Mouse (Mus musculus) gastrocnemius, postnatal 36 days (tissue): ENCODE measurements around the gene Sorcs2. TPM values are rescaled to one million over a fixed set of nuclear protein-coding genes. Genes with fewer than 3 reads are reported as not detected.
"Not testable (repeated sequence)": the region's sequence is repeated elsewhere in the genome, so short reads cannot be mapped to it uniquely, and the experiment has no call there.

ENCODE experiments used
- DNase-seq, 2 experiments: peaks; one replicate each; pipeline ENCODE4 v3.0.0; 2022
- intact Hi-C: fragments of 180-260 bp; cut with DNase I; formaldehyde crosslinking; loops from one replicate; pipeline ENCODE4 v1.15.1; 2025
- total RNA-seq, 2 experiments: library from RNA; stranded (reverse); gene quantifications; 2 replicates each; pipeline ENCODE4 v1.2.3; 2021

Sorcs2 gene
- total RNA-seq, 2 experiments from 2014 or later: 3.4 to 3.5 TPM

DNA sequence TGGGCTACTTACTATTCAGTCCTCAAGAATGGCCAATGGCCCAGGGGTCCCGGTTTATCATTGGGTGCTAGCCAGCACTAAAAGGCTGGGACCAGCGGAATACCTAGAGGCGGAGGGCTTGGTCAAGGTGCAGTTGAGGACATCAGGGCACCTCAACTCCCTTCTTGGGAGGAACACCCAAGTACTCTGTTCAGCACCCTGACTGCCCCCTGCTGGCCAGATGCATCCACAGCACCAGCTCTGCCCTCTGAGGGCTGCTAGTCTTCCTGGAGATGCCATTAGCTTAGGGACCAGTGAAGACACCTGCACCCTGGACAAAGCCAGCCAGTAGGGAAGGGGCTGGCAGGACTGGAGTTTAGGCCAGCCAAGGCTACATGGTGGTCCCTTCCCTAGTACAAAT lies 1.9 kb downstream of the Sorcs2 start:
- DNase-seq: peak; percentile 69 to 74
- intact Hi-C loops: loop anchor here (5.0 kb wide), 3 partner anchors 254 to 414 kb away; no protein-coding TSS in a partner anchor

DNA sequence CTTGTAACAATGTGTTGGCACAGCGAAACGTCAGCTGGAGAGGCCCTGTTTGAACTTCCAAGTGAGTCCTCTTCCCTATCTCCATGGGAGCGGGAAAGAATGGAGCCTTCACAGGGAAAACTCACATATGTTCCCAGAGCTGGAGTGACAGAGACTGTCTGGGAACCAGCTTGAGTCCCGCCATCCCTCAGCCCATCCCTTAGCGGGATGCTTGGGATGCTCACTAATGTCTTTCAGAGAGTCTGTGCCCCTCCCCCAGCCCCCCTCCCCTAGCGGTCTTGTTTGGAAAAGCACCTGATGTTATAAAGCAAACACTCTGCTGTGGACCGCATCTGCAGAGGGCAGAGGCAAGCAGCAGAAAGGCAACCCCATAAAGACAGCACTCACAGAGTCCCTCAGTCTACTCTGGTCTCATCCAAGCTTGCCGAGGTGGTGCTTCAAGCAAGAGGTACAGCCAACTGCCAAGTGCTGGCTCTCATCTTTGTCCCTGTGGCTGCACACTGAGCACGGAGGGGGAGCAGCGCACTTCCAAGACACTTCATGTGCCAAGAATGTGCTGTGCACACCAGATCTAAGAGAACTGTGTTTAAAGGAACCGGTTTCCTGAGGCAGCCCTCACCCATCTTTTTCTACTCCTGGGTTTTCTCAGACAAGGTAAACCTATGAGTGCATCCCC lies 3.0 kb downstream of the Sorcs2 start:
- DNase-seq: no peak
- intact Hi-C loops: loop anchor here (5.0 kb wide), 3 partner anchors 253 to 413 kb away; no protein-coding TSS in a partner anchor

GRCm38 (mm10) chr5:36391751-36392150 lies 6.2 kb downstream of the Sorcs2 start:
- intact Hi-C loops: no loop called here
- no peak for DNase-seq

- DNase-seq, intact Hi-C loops: not testable (repeated sequence)
Measured at GRCm38 (mm10) chr5:36390591-36390927, 7.4 kb downstream of the Sorcs2 start.

- no peak for DNase-seq
- intact Hi-C loops: no loop called here
Measured at GRCm38 (mm10) chr5:36389731-36390590, 8.0 kb downstream of the Sorcs2 start.

DNA sequence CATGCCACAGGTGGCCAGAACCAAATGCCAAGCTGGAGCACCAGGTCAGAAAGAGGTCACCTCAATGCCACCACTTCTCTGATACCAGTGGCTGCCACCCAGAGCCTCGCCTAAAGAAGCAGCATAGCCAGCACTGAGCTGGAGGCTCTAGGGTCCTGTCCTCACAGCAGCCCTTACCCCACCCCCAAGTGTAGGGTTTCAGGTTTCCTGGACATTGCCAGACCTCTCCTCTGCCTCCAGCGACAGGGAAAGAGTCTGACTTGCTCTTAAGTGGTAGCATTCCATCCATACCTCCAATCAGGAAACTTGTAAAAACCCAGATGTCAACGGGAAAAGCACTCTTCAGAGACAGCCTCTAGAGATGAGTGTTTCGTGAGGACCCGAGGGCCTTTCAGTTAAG lies 12.9 kb downstream of the Sorcs2 start:
- intact Hi-C loops: no loop called here
- peak in 1 of 2 experiments; percentile 28 for DNase-seq

- intact Hi-C loops: no loop called here
- no peak for DNase-seq
Measured at GRCm38 (mm10) chr5:36383431-36383830, 14.5 kb downstream of the Sorcs2 start.

DNA sequence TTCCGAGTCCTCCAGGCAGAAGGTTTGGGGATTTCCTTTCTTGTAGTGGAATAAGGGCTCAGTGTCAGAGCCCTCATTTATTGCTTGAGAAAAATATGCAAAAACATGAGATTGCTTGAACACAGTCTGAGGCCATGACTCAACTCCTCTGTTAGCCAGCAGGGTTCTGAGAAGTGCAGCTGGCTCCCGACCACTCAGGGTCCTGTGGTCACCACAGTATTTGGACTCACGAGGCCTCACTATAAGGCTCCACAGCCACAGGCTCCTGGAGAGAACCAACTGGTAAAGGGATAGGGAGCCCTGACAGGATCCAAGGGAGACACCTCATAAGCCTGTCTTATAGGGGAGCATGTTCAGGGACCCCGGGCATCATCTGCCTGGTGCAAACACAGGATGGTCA lies 15.2 kb downstream of the Sorcs2 start:
- intact Hi-C loops: no loop called here
- DNase-seq: no peak

DNA sequence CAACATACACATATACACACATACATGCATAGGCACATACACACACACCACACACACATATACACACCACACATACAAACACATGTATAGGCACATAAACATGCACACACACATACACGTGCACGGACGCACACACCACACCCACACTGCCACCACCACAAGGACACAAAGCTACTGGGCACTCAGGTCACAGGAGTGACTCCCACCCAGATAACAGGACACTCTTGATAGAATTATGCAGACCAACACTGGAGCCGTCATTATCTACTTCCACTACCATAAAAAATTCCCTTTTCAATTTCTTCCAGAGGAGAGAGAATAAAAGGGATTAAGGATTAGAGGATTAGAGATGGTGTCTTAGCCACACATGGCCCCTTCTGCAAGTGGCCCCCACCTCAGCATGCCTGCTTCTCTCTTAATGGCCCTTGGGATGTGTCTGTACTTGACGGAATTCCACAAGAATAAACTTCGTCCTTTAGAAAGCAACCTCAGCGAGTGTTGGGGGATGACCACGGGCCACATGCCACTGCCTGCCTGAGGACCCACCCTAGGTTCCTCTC lies 15.7 kb downstream of the Sorcs2 start:
- intact Hi-C loops: no loop called here
- DNase-seq: no peak

DNA sequence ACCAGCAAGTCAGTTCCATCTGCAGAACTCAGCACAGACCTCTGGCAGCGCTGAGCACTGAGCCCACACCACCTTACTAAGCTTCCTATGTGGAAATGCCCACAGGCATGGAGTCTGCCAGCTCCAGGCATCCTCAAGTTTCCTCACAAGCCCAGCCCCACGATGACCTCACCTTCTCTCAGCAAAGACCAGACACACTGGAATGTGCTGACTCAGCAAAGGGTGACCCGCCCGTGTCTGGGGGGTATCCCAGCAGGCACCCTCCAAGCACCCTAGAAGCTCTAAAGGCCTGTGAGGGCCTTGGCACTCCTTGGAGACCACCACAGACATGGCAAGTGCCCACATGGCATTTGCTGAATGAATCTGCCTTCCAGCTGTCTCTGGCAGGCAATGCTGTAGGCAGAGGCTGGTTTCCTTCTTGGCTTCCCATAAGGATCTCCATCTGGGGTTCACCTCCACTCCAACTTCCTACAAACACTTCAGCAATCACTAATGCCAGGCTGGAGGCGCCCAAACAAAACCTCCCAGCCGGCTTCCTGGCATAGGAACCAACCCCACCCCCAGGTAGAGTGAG lies 17.9 kb downstream of the Sorcs2 start:
- intact Hi-C loops: no loop called here
- peak in 1 of 2 experiments; percentile 46 for DNase-seq

- intact Hi-C loops: no loop called here
- no peak for DNase-seq
Measured at GRCm38 (mm10) chr5:36378370-36378738, 19.6 kb downstream of the Sorcs2 start.

- peak; percentile 41 to 54 for DNase-seq
Measured at GRCm38 (mm10) chr5:36377456-36378369, 20.2 kb downstream of the Sorcs2 start.

DNA sequence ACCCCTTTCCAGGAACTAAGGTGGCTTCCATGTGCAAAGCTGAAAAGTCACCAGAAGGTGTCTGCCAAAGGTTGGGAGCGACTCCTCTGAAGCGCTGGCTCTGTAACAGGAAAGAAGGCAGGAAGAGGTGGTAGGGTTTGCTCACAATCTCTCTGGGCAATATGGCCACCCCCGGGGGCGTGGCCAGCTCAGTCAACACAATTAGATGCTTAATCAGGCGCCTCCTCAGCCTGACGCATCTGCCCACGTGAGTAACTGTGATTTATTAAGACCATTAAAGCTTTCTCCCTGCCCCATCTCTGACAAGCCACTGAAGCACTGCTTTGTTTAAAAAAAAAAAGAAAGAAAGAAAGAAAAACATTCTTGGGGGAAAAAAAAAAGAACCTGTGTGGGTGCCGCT lies 22.1 kb downstream of the Sorcs2 start:
- intact Hi-C loops: no loop called here

More at GRCm38 (mm10) chr5:36377456-36378369, 20.2 kb downstream of the Sorcs2 start:
- intact Hi-C loops: no loop called here

DNA sequence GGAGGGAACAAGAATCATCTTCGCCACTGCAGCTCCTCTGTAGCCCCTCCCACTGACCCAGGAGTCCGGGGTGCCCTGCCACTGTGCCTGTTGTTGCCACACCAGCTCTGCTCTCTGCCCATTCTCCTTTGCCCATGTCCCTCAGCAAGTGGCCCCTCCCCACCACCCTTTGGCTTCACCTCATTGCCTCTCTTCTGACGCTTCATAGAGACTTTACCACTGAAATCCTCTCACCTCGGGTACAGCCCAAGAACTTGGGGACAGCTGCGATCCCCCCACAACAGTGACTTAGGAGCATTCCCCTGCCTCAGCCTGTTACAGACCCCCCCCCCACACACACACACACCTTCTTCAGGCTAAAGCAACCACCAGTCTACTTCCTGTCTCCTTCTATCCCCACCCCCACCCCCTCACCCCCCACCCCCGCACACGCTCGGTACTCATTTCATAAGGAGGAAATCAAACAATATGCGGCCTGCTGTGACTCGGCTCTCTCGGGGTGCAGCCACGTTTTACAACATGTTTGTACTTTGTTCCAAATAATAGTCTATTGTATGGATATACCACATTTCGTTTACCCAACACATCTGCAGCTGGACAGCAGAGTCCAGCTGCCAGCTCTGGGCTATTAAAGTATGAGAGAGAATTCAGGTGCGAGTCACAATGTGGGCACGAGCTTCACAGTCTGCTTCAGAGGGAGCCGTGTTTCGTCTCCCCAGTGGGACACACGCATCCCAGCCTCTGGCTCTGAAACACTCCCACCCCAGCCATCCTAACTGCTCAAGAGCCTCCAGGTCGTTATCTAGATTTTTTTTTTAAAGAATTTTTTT lies 23.5 kb downstream of the Sorcs2 start:
- no peak for DNase-seq
- intact Hi-C loops: no loop called here

More for the DNA sequence above, 22.1 kb downstream of the Sorcs2 start:
- DNase-seq: no peak

- DNase-seq: no peak
- intact Hi-C loops: no loop called here
Measured at GRCm38 (mm10) chr5:36373246-36373891, 24.6 kb downstream of the Sorcs2 start.

DNA sequence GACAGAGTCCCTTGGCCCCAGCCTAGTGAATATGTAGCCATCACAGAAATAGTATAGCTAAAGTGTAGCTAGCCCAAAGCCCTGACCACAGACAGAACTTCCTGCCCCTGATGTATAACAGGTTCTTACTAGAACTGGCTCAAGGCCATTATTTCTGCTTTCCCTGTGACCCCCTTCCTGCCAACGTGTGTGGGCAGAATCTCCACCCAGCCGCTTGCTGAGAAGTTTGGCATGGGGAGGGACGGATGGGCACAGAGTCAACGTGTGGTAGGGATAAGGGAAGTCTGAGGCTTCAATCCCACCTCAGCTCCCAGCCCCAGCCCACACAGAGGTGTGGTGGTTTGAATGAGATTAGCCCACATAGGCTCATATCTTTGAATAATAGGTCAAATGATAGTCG lies 26.2 kb downstream of the Sorcs2 start:
- DNase-seq: no peak
- intact Hi-C loops: no loop called here

- DNase-seq: no peak
- intact Hi-C loops: no loop called here
Measured at GRCm38 (mm10) chr5:36369261-36369684, 28.7 kb downstream of the Sorcs2 start.

DNA sequence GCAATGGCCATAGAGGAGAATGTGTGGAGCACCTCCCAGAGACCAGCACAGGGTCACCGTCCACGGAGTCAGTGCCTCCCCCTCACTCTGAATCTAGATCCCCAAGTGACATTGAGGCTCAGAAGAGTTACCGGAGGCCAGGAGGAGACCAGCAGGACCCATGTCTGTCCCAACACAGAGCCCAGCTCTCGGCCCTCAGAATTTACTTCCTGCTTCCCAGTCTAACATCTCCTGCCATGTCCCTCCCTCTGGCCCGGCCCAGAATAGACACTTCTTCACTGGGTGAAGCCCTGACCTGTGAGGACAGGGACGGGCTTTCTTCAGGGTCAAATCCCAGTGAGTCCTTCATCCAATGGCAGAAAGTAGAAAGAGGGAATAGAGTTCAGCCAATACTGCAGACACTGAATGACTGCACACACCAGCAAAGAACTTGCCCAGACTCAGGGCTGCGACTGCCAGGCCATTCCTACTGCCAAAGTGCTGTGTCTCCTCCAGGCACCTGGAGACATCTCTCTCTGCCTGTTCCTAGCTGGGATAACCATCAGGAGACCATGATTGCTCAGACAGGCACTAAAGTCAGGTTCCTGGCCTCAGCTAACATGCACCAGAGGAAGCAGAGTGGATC lies 29.3 kb downstream of the Sorcs2 start:
- DNase-seq: no peak
- intact Hi-C loops: no loop called here
